Mouse (Mus musculus): Measurements from ENCODE around the gene 1700008O03Rik.
A peak's percentile ranks its signal among the peaks of the same experiment; 100 is the strongest.

1700008O03Rik gene

DNA sequence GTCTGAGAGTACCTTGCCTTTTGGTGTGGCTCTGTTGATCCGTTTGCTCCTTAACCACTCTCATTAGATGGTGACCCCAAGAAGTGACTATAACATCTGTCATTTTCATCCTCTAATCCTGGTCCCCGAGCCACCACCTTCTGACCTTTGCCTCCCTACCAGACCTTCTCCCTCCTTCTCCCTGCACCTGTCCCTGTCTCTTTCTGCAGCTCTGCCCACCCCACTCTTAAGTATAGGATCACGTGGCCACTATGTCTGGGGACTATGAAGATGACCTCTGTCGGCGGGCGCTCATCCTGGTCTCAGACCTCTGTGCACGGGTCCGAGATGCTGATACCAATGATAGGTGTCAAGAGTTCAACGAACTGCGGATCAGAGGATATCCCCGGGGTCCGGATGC lies at the start of gene 1700008O03Rik:
TSS of gene 1700008O03Rik (minus strand) at position 101 of the 400 bp plus-strand sequence.
- no peak for DNase-seq (ENCODE audit: low spot score in 2 of 2)

- no peak for DNase-seq (ENCODE audit: low spot score in 2 of 2)
Observed at GRCm38 (mm10) chr7:44434089-44434488, 48.5 kb upstream of the 1700008O03Rik start.

DNA sequence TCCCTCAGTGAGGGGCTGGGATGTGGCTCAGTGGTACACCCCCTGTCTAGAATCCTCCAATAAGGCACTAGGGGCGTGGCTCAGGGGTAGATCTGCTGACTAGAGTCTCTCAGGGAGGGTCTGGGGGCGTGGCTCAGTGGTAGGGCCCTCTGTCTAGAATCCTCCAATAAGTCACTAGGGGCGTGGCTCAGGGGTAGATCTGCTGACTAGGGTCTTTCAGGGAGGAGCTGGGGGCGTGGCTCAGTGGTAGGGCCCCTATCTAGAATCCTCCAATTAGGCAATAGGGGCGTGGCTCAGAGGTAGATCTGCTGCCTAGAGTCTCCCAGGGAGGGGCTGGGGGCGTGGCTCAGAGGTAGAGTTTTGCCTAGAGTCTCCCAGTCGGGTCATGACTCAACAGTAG lies 47.8 kb upstream of the 1700008O03Rik start:
- DNase-seq (ENCODE audit: low spot score in 2 of 2): no peak

- no peak for DNase-seq (ENCODE audit: low spot score in 2 of 2)
Observed at GRCm38 (mm10) chr7:44432550-44432949, 46.9 kb upstream of the 1700008O03Rik start.

- DNase-seq (ENCODE audit: low spot score in 2 of 2): no peak
Observed at GRCm38 (mm10) chr7:44429534-44430488, 44.2 kb upstream of the 1700008O03Rik start.

DNA sequence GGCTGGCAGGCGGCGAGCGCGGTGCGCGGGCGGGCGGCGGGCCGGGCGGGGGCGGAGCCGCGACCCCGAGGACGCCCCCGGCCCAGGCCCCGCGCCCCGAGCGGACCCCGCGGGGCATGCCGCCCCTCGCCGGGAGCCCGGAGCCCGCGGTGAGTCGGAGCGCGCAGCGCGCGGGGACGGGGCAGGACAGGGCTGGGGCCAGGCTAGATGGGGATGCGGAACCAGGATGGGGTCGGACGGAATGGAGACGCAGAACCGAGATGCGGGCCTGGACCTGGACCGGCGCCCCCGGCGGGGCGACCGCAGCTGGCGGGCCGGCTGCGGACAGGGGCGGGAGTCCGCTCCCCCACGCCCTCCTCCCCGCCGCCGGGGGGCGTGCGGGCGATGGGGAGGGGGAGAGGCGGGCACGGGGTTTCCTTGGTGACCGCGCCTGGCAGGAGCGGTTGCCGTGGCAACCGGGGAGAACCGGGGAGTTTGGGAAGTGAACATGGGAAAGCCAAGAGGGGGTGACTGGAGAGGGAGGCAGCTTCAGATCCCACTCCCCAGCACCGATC lies 43.4 kb upstream of the 1700008O03Rik start, which contains the start of gene Lrrc4b:
TSS of gene Lrrc4b (plus strand) at position 51 of the 554 bp plus-strand sequence.
- no peak for DNase-seq (ENCODE audit: low spot score in 2 of 2)

GRCm38 (mm10) chr7:44428171-44428950 lies 42.7 kb upstream of the 1700008O03Rik start:
- DNase-seq (ENCODE audit: low spot score in 2 of 2): no peak

DNA sequence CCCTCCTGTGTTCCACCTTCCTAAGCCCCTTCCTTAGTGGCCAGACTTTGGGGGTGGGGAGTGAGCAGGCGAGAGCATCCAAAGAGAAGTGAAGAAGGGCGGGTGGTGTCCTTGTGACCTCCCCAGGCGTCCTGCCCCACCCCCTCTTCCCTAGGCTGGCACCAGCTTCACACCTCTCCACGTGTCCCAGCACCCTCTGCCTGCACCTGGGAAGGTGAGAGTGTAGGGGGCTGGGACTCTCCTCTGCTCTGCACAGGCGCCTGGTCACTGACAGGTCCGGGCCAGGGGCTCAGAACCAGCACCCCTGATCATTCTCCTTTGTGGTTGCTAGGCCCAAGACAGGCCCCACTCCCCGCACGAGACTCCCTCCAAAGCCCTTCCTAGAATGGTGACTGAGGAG lies 42.0 kb upstream of the 1700008O03Rik start:
- no peak for DNase-seq (ENCODE audit: low spot score in 2 of 2)

GRCm38 (mm10) chr7:44413307-44413706 lies 27.7 kb upstream of the 1700008O03Rik start:
- no peak for DNase-seq (ENCODE audit: low spot score in 2 of 2)

DNA sequence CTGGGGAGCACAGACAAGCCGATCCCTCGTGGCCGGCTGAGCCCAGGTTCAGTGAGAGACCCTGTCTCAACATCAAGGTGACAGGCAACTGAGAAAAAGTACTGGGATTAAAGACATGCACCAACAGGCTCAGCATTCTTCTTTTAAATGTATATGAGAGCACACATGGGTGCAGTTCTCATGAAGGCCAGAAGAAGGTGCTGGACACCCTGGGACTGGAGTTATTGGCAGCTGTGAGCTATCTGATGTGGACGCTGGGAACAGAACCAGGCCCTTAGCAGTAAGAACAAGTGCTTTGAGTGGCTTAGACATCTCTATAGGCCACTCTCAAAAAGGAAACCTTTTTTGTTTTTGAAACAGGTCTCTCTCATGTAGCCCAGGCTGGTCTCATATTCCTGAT lies 25.5 kb upstream of the 1700008O03Rik start:
- DNase-seq (ENCODE audit: low spot score in 2 of 2): no peak

DNA sequence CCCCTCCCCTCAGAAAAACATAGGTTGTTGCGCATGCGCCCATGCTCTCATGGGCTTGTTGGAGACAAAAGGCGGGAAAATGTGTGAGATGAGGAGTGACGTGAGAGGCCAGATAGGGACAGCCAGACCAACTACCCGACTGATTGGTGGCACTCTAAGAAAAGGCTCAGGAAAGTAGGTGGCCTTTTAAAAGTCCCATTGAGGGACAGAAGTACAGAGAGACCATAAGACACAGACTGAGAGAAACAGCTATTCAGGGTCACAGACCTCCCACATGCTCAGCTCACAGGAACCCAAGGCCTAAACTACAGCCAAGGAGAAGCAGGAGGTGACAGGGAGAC lies 20.4 kb upstream of the 1700008O03Rik start:
- no peak for DNase-seq (ENCODE audit: low spot score in 2 of 2)

DNA sequence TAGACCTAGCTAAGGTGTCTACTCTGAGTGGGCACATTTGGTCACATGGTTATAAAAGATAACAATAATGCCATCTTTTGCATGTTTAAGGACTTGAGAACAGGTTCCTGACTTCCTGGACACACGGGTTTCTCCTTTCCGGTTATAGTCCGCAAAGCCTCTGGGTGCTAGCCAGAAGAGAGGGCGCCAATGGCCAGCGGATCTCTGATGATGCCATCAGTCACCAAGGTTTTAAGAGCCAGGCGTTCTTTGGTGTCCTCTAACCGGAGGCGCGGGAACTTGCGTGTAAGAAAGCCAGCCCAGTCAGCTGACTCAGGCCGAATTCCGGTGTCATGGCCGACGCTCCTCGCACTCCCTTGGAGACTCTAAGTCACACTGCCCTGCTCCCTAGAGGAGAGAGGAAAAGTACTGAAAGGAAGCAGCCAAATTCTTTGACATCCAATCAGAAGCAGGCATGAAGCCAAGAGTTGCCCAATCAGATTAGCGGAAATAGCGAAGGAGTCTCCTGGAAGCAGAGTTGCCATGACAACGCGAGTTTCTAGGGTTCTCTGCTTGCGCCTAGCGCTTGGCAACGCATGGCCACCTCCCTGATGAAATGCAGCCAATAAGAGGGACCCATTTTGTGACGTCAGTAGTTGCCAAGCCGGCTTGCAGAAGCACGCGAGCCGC lies 19.9 kb upstream of the 1700008O03Rik start:
- peak; percentile 63 to 75 for DNase-seq (ENCODE audit: low spot score in 2 of 2)

- no peak for DNase-seq (ENCODE audit: low spot score in 2 of 2)
Observed at GRCm38 (mm10) chr7:44401673-44402072, 16.1 kb upstream of the 1700008O03Rik start.

DNA sequence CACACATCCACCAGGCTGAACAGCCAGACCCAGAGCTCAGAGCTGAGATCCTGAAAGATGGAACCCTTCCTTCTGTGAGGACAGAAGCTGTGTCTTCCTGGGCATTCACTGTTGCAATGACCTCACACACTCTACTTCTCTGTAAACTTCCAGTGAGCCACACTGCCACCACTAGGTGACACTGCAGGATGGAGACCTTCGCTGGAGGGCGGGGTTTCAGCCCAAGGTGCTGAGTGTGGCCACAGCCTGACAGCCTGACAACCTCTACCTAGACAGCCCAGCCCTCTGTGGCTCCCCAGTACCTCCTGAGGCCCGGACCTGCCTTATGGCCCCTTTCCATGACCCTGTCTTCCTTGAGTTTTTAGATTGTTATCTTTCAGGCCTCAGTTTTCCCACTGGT lies 12.9 kb upstream of the 1700008O03Rik start:
- DNase-seq (ENCODE audit: low spot score in 2 of 2): peak; percentile 62 to 80

- no peak for DNase-seq (ENCODE audit: low spot score in 2 of 2)
Observed at GRCm38 (mm10) chr7:44393284-44393683, 7.7 kb upstream of the 1700008O03Rik start.

DNA sequence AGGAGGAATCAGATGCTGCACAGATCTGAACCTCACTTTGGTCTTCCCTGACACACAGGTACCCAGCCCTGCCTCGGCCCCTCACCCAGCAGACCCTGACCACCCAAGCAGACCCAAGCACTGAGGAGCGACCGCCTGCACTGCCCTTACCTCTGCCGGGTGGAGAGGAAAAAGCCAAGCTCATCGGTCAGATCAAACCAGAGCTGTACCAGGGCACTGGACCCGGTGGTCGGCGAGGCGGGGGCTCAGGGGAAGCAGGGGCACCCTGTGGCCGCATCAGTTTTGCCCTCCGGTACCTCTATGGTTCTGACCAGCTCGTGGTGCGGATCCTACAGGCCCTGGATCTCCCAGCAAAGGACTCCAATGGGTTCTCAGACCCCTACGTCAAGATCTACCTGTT lies 6.7 kb upstream of the 1700008O03Rik start:
- DNase-seq (ENCODE audit: low spot score in 2 of 2): no peak

- no peak for DNase-seq (ENCODE audit: low spot score in 2 of 2)
Observed at GRCm38 (mm10) chr7:44391831-44392230, 6.2 kb upstream of the 1700008O03Rik start.

DNA sequence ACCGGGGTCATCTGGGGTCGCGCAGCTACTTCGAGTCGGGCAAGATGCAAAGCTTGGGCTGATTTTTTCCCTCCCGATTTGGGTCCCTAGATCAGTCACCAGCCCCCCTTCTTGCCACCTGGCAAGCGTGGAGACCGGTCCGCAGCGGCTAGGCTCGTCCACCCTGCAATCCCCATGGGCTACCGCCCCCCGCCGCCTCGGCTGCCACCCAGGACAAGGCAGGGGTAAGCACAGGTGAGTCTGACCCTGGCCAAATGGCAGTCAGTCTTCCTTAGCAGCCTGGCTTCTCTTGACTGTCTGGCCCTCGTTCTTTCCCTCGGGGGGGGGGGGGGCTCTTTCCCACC lies 932 bp downstream of the 1700008O03Rik start:
- DNase-seq (ENCODE audit: low spot score in 2 of 2): no peak

- no peak for DNase-seq (ENCODE audit: low spot score in 2 of 2)
Observed at GRCm38 (mm10) chr7:44383980-44384715, 1.5 kb downstream of the 1700008O03Rik start, which contains the start of gene Syt3. Gene Syt3, plus strand, starts transcription at chr7:44384102.

- no peak for DNase-seq (ENCODE audit: low spot score in 2 of 2)
Observed at GRCm38 (mm10) chr7:44382541-44382940, 3.1 kb downstream of the 1700008O03Rik start.

GRCm38 (mm10) chr7:44378290-44378689 lies 7.3 kb downstream of the 1700008O03Rik start:
- no peak for DNase-seq (ENCODE audit: low spot score in 2 of 2)
